Mouse (Mus musculus) G1E (cell line): ENCODE measurements around the gene Syne2.

ENCODE experiments used
- CTCF ChIP-seq: IDR thresholded peaks from 2 replicates; pipeline ENCODE4 v1.5.1; 2012; ENCODE audit warnings: low read depth, low read length, inconsistent platforms, mixed read lengths
- GATA1 ChIP-seq: IDR thresholded peaks from 2 replicates; pipeline ENCODE4 v1.6.1; 2012; ENCODE audit warnings: borderline replicate concordance, low read length, inconsistent platforms, mixed read lengths

DNA sequence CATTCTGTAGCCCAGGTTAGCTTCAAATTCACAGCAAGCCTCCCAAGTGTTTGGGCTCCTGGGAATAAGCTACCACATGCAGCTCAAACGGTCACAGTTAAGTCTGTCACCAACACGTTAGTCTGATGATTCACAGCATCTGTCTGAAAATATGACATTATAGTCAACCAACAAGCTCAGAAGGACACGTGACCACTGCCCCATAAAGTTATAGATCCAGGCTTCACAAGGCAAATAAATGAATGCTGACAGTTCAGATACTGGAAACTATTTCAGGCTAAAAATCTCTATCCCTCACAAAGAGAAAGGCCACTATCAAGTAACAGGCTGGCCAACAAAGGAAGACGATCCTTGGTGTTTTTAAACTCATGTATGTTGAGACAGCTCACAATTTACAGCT lies 298.6 kb downstream of the Syne2 start:
- TF ChIP-seq CTCF: no peak
- no peak for TF ChIP-seq GATA1
